Mouse (Mus musculus) midbrain, embryonic 15.5 days (tissue): ENCODE measurements around the gene Zbtb14. TPM values are rescaled to one million over a fixed set of nuclear protein-coding genes. Genes with fewer than 3 reads are reported as not detected.

Experiments
- ATAC-seq: fragments of 200-750 bp; cut with Nextera tagmentation; replicated peaks from 2 replicates; pipeline ENCODE4 v1.8.0; 2017; ENCODE audit warnings: moderate TSS enrichment
- H3K27ac ChIP-seq: fragments of 300-500 bp; sonication (generic); 2 replicates; pipeline ENCODE4 v1.5.1; 2015; ENCODE audit warnings: mild to moderate bottlenecking, inconsistent platforms
- H3K27me3 ChIP-seq: fragments of 300-500 bp; sonication (generic); replicated peaks from 2 replicates; pipeline ENCODE4 v1.6.1; 2015; ENCODE audit warnings: inconsistent platforms
- H3K36me3 ChIP-seq: fragments of 300-500 bp; sonication (generic); replicated peaks from 2 replicates; pipeline ENCODE4 v1.6.1; 2015; ENCODE audit warnings: inconsistent platforms
- H3K4me1 ChIP-seq: fragments of 300-500 bp; sonication (generic); 2 replicates; pipeline ENCODE4 v1.6.1; 2015; ENCODE audit warnings: inconsistent platforms
- H3K4me2 ChIP-seq: fragments of 300-500 bp; sonication (generic); 2 replicates; pipeline ENCODE4 v1.6.1; 2015; ENCODE audit warnings: inconsistent platforms, mild to moderate bottlenecking, moderate library complexity
- H3K4me3 ChIP-seq: fragments of 300-500 bp; sonication (generic); 2 replicates; pipeline ENCODE4 v1.5.1; 2015; ENCODE audit warnings: mild to moderate bottlenecking, inconsistent platforms
- H3K9ac ChIP-seq: fragments of 300-500 bp; sonication (generic); 2 replicates; pipeline ENCODE4 v1.6.1; 2015; ENCODE audit warnings: mild to moderate bottlenecking, inconsistent platforms
- H3K9me3 ChIP-seq: fragments of 300-500 bp; sonication (generic); 2 replicates; pipeline ENCODE4 v1.6.1; 2016; ENCODE audit warnings: inconsistent platforms
- WGBS: fragments of 180-500 bp; shearing (Covaris S2); methylation state at CpG from one replicate; pipeline ENCODE4 v1.1.7; 2015; ENCODE audit warnings: mixed read lengths; 5-methylcytosine and 5-hydroxymethylcytosine counted together
- polyA plus RNA-seq: library from polyadenylated mRNA; unstranded; fragments of >200 nt; fragmentation: Nextera tagmentation; extraction: Ambion mirVana; gene quantifications from 2 replicates; pipeline ENCODE4 v1.2.1, GENCODE M21; 2015

Gene Zbtb14
- polyA plus RNA-seq, 1 experiment from 2014 or later = 34.8 TPM

- H3K27ac ChIP-seq = no peak overlapping the region
- peak overlapping the region; percentile 54 for H3K4me2 ChIP-seq
- no peaks in the 10 kb centered on the region for H3K36me3 ChIP-seq
- peaks cover 19% of the 10 kb centered on the region for H3K4me1 ChIP-seq
- no peak for ATAC-seq
- H3K9me3 ChIP-seq = no peaks in the 10 kb centered on the region
- peak overlapping the region; percentile 61; the same call in 1 of the 2 replicates for H3K9ac ChIP-seq
- peak overlapping the region; percentile 84 for H3K4me3 ChIP-seq
- no peaks in the 10 kb centered on the region for H3K27me3 ChIP-seq
These were observed 33.3 kb downstream of the Zbtb14 start for GRCm38 (mm10) chr17:69416163-69416562.

- peak; percentile 100 for ATAC-seq
- Histone ChIP-seq H3K4me1 (peaks cover 19% of the 10 kb centered on the region), H3K36me3 (no peaks in the 10 kb centered on the region), H3K27me3 (no peaks in the 10 kb centered on the region), H3K9ac (peak overlapping the region; percentile 61), H3K4me3 (peak overlapping the region; percentile 84), H3K27ac (peak overlapping the region; percentile 97), H3K4me2 (peak overlapping the region; percentile 67), H3K9me3 (no peaks in the 10 kb centered on the region)
- WGBS = under 1% methylated on average over 56 of the region's 56 CpGs
These were observed 34.2 kb downstream of the Zbtb14 start for GRCm38 (mm10) chr17:69416920-69417661.

- H3K27ac ChIP-seq = peak overlapping the region; percentile 97
- WGBS = 3% methylated on average over 26 of the region's 26 CpGs
These were observed 35.0 kb downstream of the Zbtb14 start for GRCm38 (mm10) chr17:69417724-69418373.

DNA sequence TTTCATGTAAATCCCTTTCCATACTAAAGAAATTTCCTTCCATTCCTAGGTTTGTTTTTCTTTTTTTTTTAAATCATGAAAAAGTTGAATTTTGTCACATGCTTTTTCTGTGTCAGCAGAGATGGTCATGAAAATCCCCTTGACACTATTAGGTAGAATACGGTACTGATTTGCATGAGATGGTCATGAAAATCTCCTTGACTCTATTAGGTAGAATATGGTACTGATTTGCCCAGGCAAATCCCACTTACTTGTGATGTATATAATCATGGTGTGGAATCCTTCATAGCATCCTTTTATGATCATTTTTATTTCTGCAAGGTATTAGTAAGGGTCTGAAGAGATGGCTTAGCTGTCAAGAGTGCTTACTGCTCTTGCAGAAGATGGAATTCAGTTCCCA is 38.7 kb downstream of the Zbtb14 start:
- H3K27me3 ChIP-seq = no peaks in the 10 kb centered on the region
- no peak overlapping the region for H3K4me3 ChIP-seq
- WGBS = 4% methylated on average over 1 of the region's 1 CpGs
- H3K27ac ChIP-seq = no peak overlapping the region
- H3K9ac ChIP-seq = no peak overlapping the region
- ATAC-seq = no peak
- no peak overlapping the region for H3K4me2 ChIP-seq
- peaks cover 11% of the 10 kb centered on the region for H3K4me1 ChIP-seq
- no peaks in the 10 kb centered on the region for H3K36me3 ChIP-seq
- H3K9me3 ChIP-seq = no peaks in the 10 kb centered on the region

More at GRCm38 (mm10) chr17:69417724-69418373, 35.0 kb downstream of the Zbtb14 start:
- H3K36me3 ChIP-seq = no peaks in the 10 kb centered on the region
- H3K4me3 ChIP-seq = peak overlapping the region; percentile 84
- H3K27me3 ChIP-seq = no peaks in the 10 kb centered on the region
- H3K4me2 ChIP-seq = peak overlapping the region; percentile 67
- no peaks in the 10 kb centered on the region for H3K9me3 ChIP-seq
- ATAC-seq = peak; percentile 69; the same call in 1 of the 2 replicates
- peak overlapping the region; percentile 61 for H3K9ac ChIP-seq
- H3K4me1 ChIP-seq = peaks cover 19% of the 10 kb centered on the region

DNA sequence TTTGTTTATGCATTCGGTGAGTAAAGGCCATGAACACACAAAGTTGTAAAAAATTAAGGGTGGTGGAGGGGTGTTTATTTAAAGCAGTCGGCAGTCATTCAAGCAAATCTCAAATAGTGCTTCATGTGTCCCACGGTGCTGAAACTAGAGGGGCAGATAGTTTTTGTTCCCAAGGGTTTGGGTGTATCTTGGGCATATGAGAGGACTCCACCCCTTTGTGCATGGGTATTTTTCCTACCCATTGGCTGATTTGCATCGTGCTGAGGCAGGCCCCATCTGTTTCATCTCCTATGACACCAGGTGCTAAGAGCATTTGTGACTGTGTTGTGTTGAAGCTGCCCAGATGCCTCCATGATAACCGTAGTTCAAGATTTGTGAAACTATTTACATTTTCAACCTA is 55.0 kb downstream of the Zbtb14 start:
- no peaks in the 10 kb centered on the region for H3K36me3 ChIP-seq
- H3K9me3 ChIP-seq = no peaks in the 10 kb centered on the region
- H3K4me2 ChIP-seq = no peak overlapping the region
- 74% methylated on average over 5 of the region's 5 CpGs for WGBS
- peaks cover 16% of the 10 kb centered on the region for H3K4me1 ChIP-seq
- ATAC-seq = no peak
- H3K27me3 ChIP-seq = peaks cover 47% of the 10 kb centered on the region
- no peak overlapping the region for H3K4me3 ChIP-seq
- H3K27ac ChIP-seq = no peak overlapping the region
- H3K9ac ChIP-seq = no peak overlapping the region

DNA sequence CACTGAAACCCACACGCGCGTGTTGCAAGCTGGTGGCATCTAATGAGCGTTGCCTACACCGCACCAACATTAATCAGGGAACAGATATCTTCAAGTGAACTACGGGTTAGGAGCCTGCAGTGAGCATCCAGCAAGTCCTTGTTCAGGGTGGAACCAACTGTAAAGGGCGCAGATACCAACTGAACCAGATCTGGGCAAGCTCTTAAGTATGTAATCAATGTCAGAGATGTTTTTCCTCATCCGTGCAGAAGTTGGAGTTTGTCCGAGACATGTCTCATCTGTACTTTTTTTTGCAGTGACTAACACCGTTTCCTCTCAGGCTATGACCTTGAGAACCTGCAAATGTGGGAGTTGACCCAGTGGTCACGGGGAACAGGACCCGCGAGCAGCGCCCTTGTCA is 55.6 kb downstream of the Zbtb14 start:
- Histone ChIP-seq H3K36me3 (no peaks in the 10 kb centered on the region), H3K9ac (no peak overlapping the region), H3K4me1 (peaks cover 16% of the 10 kb centered on the region), H3K4me3 (peak overlapping the region; percentile 57), H3K4me2 (peak overlapping the region; percentile 99), H3K27me3 (peaks cover 47% of the 10 kb centered on the region), H3K9me3 (no peaks in the 10 kb centered on the region), H3K27ac (no peak overlapping the region)
- ATAC-seq = no peak
- WGBS = 33% methylated on average over 14 of the region's 14 CpGs

DNA sequence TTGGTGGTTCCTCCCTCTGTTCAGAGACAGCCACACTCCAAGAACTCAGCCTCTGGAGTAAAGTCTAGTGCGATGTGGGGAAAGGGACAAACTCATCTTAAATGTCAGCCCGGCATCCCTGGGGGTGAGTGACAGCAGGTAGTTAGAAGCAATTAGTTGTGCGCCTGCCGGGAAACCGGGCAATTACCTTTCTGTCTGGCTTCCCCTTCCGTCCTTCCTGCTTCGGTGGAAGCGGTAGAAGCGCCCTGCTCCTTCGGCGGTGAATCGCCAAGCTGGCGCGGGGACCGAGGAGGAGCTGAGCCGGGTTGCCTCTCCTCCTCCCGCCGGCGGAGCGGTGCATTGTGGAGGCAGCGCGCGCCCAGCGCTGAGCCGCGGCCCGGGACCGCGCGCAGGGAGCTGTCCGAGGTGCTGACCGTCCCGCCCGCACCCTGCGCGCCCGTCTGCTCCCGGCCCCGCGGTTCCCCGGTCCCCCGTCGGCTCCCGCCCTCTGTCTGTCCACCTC is 56.2 kb downstream of the Zbtb14 start, which contains the start of gene Akain1:
TSS of gene Akain1 (plus strand) at position 337 of the 502 bp plus-strand sequence.
- Histone ChIP-seq H3K9me3 (no peaks in the 10 kb centered on the region), H3K9ac (peak within 1 kb of the TSS; percentile 53), H3K4me1 (peaks cover 16% of the 10 kb centered on the region), H3K4me2 (peak within 1 kb of the TSS; percentile 99), H3K4me3 (peak within 1 kb of the TSS; percentile 57), H3K27me3 (peaks cover 51% of the 10 kb centered on the region), H3K27ac (no peak within 1 kb of the TSS), H3K36me3 (no peaks in the 10 kb centered on the region)
- under 1% methylated on average over 44 of the region's 44 CpGs for WGBS
- ATAC-seq = peak; percentile 93

DNA sequence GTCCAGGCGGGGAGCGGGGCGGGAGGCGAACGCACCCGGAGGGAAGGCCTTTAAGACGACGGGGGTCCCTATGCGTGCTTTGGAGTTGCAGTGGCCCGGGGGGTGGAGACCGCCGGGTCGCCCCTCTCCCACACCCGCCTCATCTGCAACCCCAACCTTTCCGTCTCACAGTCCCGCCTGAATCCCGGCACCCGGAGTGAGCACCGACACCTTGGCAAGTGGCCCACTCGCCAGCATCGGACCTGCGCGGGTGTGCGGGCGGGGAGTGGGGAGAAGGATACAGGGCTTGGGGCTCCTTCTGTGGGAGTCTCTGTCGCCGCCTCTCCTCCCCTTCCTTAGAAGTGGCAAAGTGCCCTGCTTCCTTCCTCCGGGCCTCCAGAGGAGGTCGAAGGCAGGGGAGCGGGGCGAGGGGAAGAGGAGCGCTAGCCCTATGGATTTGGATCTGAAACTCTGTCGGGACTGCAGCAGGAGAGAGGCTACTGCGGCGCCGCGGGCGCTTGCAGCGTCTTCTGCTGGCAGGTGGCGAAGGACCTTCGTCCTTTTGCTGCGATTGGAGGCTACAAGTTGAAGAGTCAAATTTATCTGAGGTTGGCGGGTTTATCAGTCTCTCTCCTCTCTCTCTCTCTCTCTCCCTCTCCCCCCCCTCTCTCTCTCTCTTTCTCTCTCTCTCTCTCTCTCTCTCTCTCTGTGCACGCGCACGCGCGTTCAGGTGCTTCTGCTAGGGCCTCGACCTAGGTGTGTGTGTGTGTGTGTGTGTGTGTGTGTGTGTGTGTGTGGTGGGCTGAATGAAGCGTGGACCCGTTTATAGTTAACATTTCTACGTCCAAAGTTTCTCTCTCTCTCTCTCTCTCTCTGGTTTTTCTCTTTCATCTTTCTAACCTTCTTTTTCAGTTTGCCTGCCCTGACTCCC is 57.0 kb downstream of the Zbtb14 start:
- WGBS = 0% methylated on average over 51 of the region's 52 CpGs
- Histone ChIP-seq H3K4me2 (peak overlapping the region; percentile 99), H3K9ac (peak overlapping the region; percentile 53), H3K27me3 (peaks cover 51% of the 10 kb centered on the region), H3K4me1 (peaks cover 16% of the 10 kb centered on the region), H3K4me3 (peak overlapping the region; percentile 57), H3K9me3 (no peaks in the 10 kb centered on the region), H3K27ac (no peak overlapping the region), H3K36me3 (no peaks in the 10 kb centered on the region)
- ATAC-seq = peak; percentile 67

Other genes with a start within 250 kb of the Zbtb14 start
- 0.33 and 0.56 TPM in 2 replicates for gene Akain1, start 56.3 kb downstream of the Zbtb14 start, polyA plus RNA-seq